Mouse (Mus musculus) midbrain, embryonic 11.5 days (tissue): ENCODE data around the gene Agpat1. TPM values are rescaled to one million over a fixed set of nuclear protein-coding genes. Genes with fewer than 3 reads are reported as not detected.
A peak's percentile ranks its signal among the peaks of the same experiment; 100 is the strongest.

Source experiments
- ATAC-seq: fragments of 200-750 bp; cut with Nextera tagmentation; 2 replicates; pipeline ENCODE4 v1.8.0; 2017; ENCODE audit warnings: moderate TSS enrichment, moderate library complexity; ENCODE audit not compliant: low FRiP score
- DNase-seq: peaks from one replicate; pipeline ENCODE4 v3.0.0; 2015; ENCODE audit warnings: low spot score; ENCODE audit errors: missing footprints
- H3K27ac ChIP-seq: fragments of 300-500 bp; sonication (generic); 2 replicates; pipeline ENCODE4 v1.5.1; 2014; ENCODE audit warnings: low read depth, low read length
- H3K27me3 ChIP-seq: fragments of 300-500 bp; sonication (generic); 2 replicates; pipeline ENCODE4 v1.6.1; 2014; ENCODE audit warnings: mild to moderate bottlenecking, low read length, moderate library complexity, mixed read lengths; ENCODE audit not compliant: control insufficient read depth, insufficient read depth
- H3K36me3 ChIP-seq: fragments of 300-500 bp; sonication (generic); 2 replicates; pipeline ENCODE4 v1.6.1; 2014; ENCODE audit warnings: mild to moderate bottlenecking, low read length, moderate library complexity, mixed read lengths; ENCODE audit not compliant: control insufficient read depth, insufficient read depth
- H3K4me1 ChIP-seq: fragments of 300-500 bp; sonication (generic); 2 replicates; pipeline ENCODE4 v1.6.1; 2014; ENCODE audit warnings: low read length; ENCODE audit not compliant: control insufficient read depth, insufficient read depth
- H3K4me2 ChIP-seq: fragments of 300-500 bp; sonication (generic); 2 replicates; pipeline ENCODE4 v1.6.1; 2014; ENCODE audit warnings: mild to moderate bottlenecking, moderate library complexity
- H3K4me3 ChIP-seq: fragments of 300-500 bp; sonication (generic); 2 replicates; pipeline ENCODE4 v1.5.1; 2014; ENCODE audit warnings: low read depth, low read length
- H3K9ac ChIP-seq: fragments of 300-500 bp; sonication (generic); 2 replicates; pipeline ENCODE4 v1.6.1; 2014; ENCODE audit warnings: low read length
- H3K9me3 ChIP-seq: fragments of 300-500 bp; sonication (generic); 2 replicates; pipeline ENCODE4 v1.6.1; 2016; ENCODE audit warnings: low read length; ENCODE audit not compliant: control insufficient read depth
- WGBS: fragments of 180-500 bp; shearing (Covaris S2); extraction: QIAGEN DNeasy Blood & Tissue Kit; methylation state at CpG from one replicate; pipeline ENCODE4 v1.1.7; 2014; 5-methylcytosine and 5-hydroxymethylcytosine counted together
- polyA plus RNA-seq: library from polyadenylated mRNA; unstranded; fragments of >200 nt; fragmentation: Nextera tagmentation; extraction: Ambion mirVana; gene quantifications from 2 replicates; pipeline ENCODE4 v1.2.1, GENCODE M21; 2014

Agpat1 gene
- 68.4 and 75.3 TPM in 2 replicates for polyA plus RNA-seq

GRCm38 (mm10) chr17:34604061-34604508 is at the start of gene Agpat1:
Gene Agpat1 (plus strand): TSS chr17:34604262.
- Histone ChIP-seq H3K27me3 (no peaks in the 10 kb centered on the region), H3K4me2 (peak within 1 kb of the TSS; percentile 97), H3K9ac (peak within 1 kb of the TSS; percentile 96), H3K4me3 (peak within 1 kb of the TSS; percentile 99), H3K27ac (peak within 1 kb of the TSS; percentile 88), H3K36me3 (peaks cover 7% of the 10 kb centered on the region), H3K4me1 (peaks cover 26% of the 10 kb centered on the region), H3K9me3 (no peaks in the 10 kb centered on the region)
- DNase-seq = peak; percentile 100
- ATAC-seq = peak; percentile 89
- WGBS = under 1% methylated on average over 33 of the region's 35 CpGs

GRCm38 (mm10) chr17:34555483-34555882 is 48.6 kb upstream of the Agpat1 start:
- Histone ChIP-seq H3K36me3 (no peaks in the 10 kb centered on the region), H3K27me3 (no peaks in the 10 kb centered on the region), H3K4me2 (no peak overlapping the region), H3K9ac (no peak overlapping the region), H3K27ac (no peak overlapping the region), H3K9me3 (no peaks in the 10 kb centered on the region), H3K4me3 (no peak overlapping the region), H3K4me1 (no peaks in the 10 kb centered on the region)
- DNase-seq (peak; percentile 95), ATAC-seq (0 out of 2 replicates have a peak, but pooled peaks have one; percentile 55)
- WGBS = 24% methylated on average over 5 of the region's 5 CpGs

- Histone ChIP-seq H3K27ac (no peak overlapping the region), H3K4me3 (no peak overlapping the region), H3K27me3 (no peaks in the 10 kb centered on the region), H3K36me3 (no peaks in the 10 kb centered on the region), H3K4me2 (no peak overlapping the region), H3K4me1 (no peaks in the 10 kb centered on the region), H3K9ac (no peak overlapping the region), H3K9me3 (no peaks in the 10 kb centered on the region)
- 81% methylated on average over 8 of the region's 8 CpGs for whole genome bisulfite sequencing
- ATAC-seq = no peak
- no peak for DNase-seq
These were observed 47.7 kb upstream of the Agpat1 start for GRCm38 (mm10) chr17:34556406-34556805.

- no peak for DNase-seq
- ATAC-seq = no peak
- Histone ChIP-seq H3K9ac (no peak overlapping the region), H3K4me3 (no peak overlapping the region), H3K4me1 (no peaks in the 10 kb centered on the region), H3K4me2 (no peak overlapping the region), H3K36me3 (no peaks in the 10 kb centered on the region), H3K27me3 (no peaks in the 10 kb centered on the region), H3K9me3 (no peaks in the 10 kb centered on the region), H3K27ac (no peak overlapping the region)
- WGBS = 83% methylated on average over 11 of the region's 11 CpGs
These were observed 46.7 kb upstream of the Agpat1 start for GRCm38 (mm10) chr17:34557411-34557810.

GRCm38 (mm10) chr17:34559116-34559515 is 44.9 kb upstream of the Agpat1 start:
- H3K9me3 ChIP-seq = no peaks in the 10 kb centered on the region
- H3K4me2 ChIP-seq = no peak overlapping the region
- no peak overlapping the region for H3K9ac ChIP-seq
- H3K36me3 ChIP-seq = no peaks in the 10 kb centered on the region
- no peaks in the 10 kb centered on the region for H3K4me1 ChIP-seq
- no peak overlapping the region for H3K4me3 ChIP-seq
- no peaks in the 10 kb centered on the region for H3K27me3 ChIP-seq
- no peak overlapping the region for H3K27ac ChIP-seq
- 84% methylated on average over 7 of the region's 7 CpGs for WGBS
- DNase-seq (no peak), ATAC-seq (no peak)

DNA sequence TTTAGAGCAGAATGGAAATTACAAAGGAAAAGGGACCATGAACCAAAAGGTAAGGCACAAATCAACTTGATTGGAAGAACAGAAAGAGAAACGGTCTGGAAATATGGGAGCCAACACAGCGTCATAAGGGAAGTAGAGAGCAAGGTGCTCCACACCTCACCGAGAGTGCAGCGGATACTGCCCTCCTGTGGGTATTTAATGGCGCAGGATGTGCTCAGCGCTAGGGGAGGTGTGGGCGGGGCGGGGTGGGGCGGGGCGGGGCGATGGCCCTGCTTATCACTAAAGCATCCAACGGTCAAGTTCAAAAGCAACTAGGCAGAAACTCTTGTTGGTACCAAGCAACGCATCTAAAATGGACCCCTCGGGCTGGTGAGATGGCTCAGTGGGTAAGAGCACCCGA is 44.2 kb upstream of the Agpat1 start:
- no peak overlapping the region for H3K9ac ChIP-seq
- no peak overlapping the region for H3K4me2 ChIP-seq
- no peaks in the 10 kb centered on the region for H3K27me3 ChIP-seq
- no peaks in the 10 kb centered on the region for H3K36me3 ChIP-seq
- ATAC-seq (no peak), DNase-seq (no peak)
- no peak overlapping the region for H3K27ac ChIP-seq
- WGBS = 25% methylated on average over 15 of the region's 15 CpGs
- no peaks in the 10 kb centered on the region for H3K9me3 ChIP-seq
- no peaks in the 10 kb centered on the region for H3K4me1 ChIP-seq
- H3K4me3 ChIP-seq = no peak overlapping the region

GRCm38 (mm10) chr17:34560438-34560837 is 43.6 kb upstream of the Agpat1 start:
- DNase-seq (no peak), ATAC-seq (no peak)
- WGBS = 88% methylated on average over 6 of the region's 6 CpGs
- no peak overlapping the region for H3K4me2 ChIP-seq
- H3K9ac ChIP-seq = no peak overlapping the region
- H3K4me1 ChIP-seq = no peaks in the 10 kb centered on the region
- no peaks in the 10 kb centered on the region for H3K36me3 ChIP-seq
- H3K27ac ChIP-seq = no peak overlapping the region
- no peak overlapping the region for H3K4me3 ChIP-seq
- no peaks in the 10 kb centered on the region for H3K9me3 ChIP-seq
- no peaks in the 10 kb centered on the region for H3K27me3 ChIP-seq

DNA sequence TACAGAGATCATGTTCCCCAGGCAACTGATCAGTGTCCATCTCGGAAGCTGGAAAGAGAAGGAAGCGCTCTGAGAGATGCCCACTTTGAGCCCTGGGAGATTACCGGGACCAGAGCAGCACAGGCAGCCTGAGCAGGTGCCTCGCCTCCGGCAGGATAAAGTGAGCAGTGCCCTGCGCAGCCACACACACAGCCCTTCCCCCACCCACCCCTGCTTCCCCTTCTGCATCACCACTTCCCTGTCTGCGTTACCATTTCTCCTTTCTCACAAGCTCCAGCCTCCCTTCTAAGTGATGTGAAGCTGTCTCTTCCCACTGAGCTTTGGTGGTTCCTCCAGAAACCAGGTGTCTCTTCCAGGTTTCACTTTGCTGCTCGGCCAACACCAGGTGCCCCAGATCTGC is 42.9 kb upstream of the Agpat1 start:
- no peaks in the 10 kb centered on the region for H3K36me3 ChIP-seq
- H3K27me3 ChIP-seq = no peaks in the 10 kb centered on the region
- H3K9me3 ChIP-seq = no peaks in the 10 kb centered on the region
- DNase-seq (no peak), ATAC-seq (no peak)
- no peak overlapping the region for H3K27ac ChIP-seq
- 46% methylated on average over 8 of the region's 8 CpGs for WGBS
- H3K4me3 ChIP-seq = no peak overlapping the region
- no peak overlapping the region for H3K4me2 ChIP-seq
- no peaks in the 10 kb centered on the region for H3K4me1 ChIP-seq
- no peak overlapping the region for H3K9ac ChIP-seq

DNA sequence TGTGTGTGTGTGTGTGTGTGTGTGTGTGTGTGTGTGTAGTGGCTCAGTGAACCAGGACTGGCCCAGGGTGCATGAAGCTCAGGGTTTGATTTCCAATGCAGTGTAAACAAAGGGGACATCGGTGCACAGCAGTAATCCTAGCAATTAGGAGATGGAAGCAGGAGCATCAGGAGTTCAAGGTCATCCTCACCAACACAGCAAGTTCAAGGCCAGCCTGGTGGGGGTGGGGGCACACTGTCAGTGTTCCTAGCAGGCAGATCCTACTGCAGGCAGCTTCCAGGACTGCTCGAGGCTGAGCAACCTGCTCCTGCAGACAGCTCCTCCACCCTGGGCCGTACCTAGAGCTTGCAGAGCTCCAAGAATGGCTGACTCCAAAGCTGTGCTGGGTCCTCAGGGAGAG is 41.5 kb upstream of the Agpat1 start:
- Histone ChIP-seq H3K4me3 (no peak overlapping the region), H3K27ac (no peak overlapping the region), H3K27me3 (no peaks in the 10 kb centered on the region), H3K4me1 (no peaks in the 10 kb centered on the region), H3K4me2 (no peak overlapping the region), H3K9me3 (no peaks in the 10 kb centered on the region), H3K36me3 (no peaks in the 10 kb centered on the region), H3K9ac (no peak overlapping the region)
- DNase-seq (no peak), ATAC-seq (no peak)
- 76% methylated on average over 3 of the region's 3 CpGs for WGBS

GRCm38 (mm10) chr17:34563354-34563753 is 40.7 kb upstream of the Agpat1 start:
- H3K27me3 ChIP-seq = no peaks in the 10 kb centered on the region
- no peak overlapping the region for H3K27ac ChIP-seq
- H3K36me3 ChIP-seq = no peaks in the 10 kb centered on the region
- no peak overlapping the region for H3K4me2 ChIP-seq
- H3K4me1 ChIP-seq = no peaks in the 10 kb centered on the region
- no peak overlapping the region for H3K9ac ChIP-seq
- H3K9me3 ChIP-seq = no peaks in the 10 kb centered on the region
- DNase-seq (no peak), ATAC-seq (no peak)
- WGBS = 76% methylated on average over 11 of the region's 11 CpGs
- no peak overlapping the region for H3K4me3 ChIP-seq
